18 mouse cellular contexts compared by ENCODE assay signal in genomic region chr9:34787915-34788314, GRCm38 (mm10).
"Had no signal": no experiment of that assay in that cellular context is flagged by ENCODE, and none has a peak within 500 bp of the region (broad histone marks: within the 10 kb centered on the region; RNA-seq: fewer than 3 reads in every experiment).

No protein-coding gene starts in this region.

- ATAC-seq: liver, postnatal 0 days; lung, postnatal 0 days; midbrain, embryonic 15.5 days had no signal

- H3K27me3 ChIP-seq: limb, embryonic 12.5 days; limb, embryonic 15.5 days; midbrain, embryonic 12.5 days; midbrain, embryonic 15.5 days; neural tube, embryonic 12.5 days; neural tube, embryonic 15.5 days had no signal

- H3K36me3 ChIP-seq: limb, embryonic 12.5 days; limb, embryonic 15.5 days; midbrain, embryonic 12.5 days; midbrain, embryonic 15.5 days; neural tube, embryonic 12.5 days; neural tube, embryonic 15.5 days had no signal

- H3K4me3 ChIP-seq: limb, embryonic 12.5 days; limb, embryonic 15.5 days; midbrain, embryonic 12.5 days; midbrain, embryonic 15.5 days; neural tube, embryonic 12.5 days; neural tube, embryonic 15.5 days had no signal

- H3K4me1 ChIP-seq: limb, embryonic 12.5 days; limb, embryonic 15.5 days; neural tube, embryonic 12.5 days had no signal

- H3K9me3 ChIP-seq: limb, embryonic 12.5 days; limb, embryonic 15.5 days; midbrain, embryonic 12.5 days; midbrain, embryonic 15.5 days; neural tube, embryonic 12.5 days; neural tube, embryonic 15.5 days had no signal

- DNase-seq: kidney, adult 9 months; kidney, postnatal 4 days; left cerebral cortex, postnatal 4 days; liver, postnatal 0 days; lung, embryonic 14.5 days; thymus, adult 2 months; thymus, postnatal 14 days; thymus, postnatal 4 days had no signal

- H3K27ac ChIP-seq: limb, embryonic 12.5 days; limb, embryonic 15.5 days; liver, embryonic 14.5 days; macrophage; midbrain, embryonic 12.5 days; midbrain, embryonic 15.5 days; neural tube, embryonic 12.5 days; neural tube, embryonic 15.5 days had no signal

- H3K4me2 ChIP-seq: limb, embryonic 12.5 days; limb, embryonic 15.5 days; liver, embryonic 11.5 days; lung, embryonic 14.5 days; midbrain, embryonic 12.5 days; midbrain, embryonic 15.5 days; neural tube, embryonic 12.5 days; neural tube, embryonic 15.5 days had no signal

- H3K9ac ChIP-seq: limb, embryonic 12.5 days; limb, embryonic 15.5 days; liver, embryonic 14.5 days; liver, postnatal 0 days; lung, embryonic 14.5 days; midbrain, embryonic 12.5 days; midbrain, embryonic 15.5 days; neural tube, embryonic 12.5 days; neural tube, embryonic 15.5 days had no signal
